Mouse (Mus musculus) G1E (cell line): ENCODE data around the gene Wwox.

ENCODE experiments used
- GATA1 ChIP-seq: IDR thresholded peaks from 2 replicates; pipeline ENCODE4 v1.6.1; 2012; ENCODE audit warnings: borderline replicate concordance, low read length, inconsistent platforms, mixed read lengths
- POLR2AphosphoS5 ChIP-seq: IDR thresholded peaks from 2 replicates; pipeline ENCODE4 v1.6.1; 2012; ENCODE audit warnings: low read depth, low read length, inconsistent platforms; ENCODE audit not compliant: insufficient replicate concordance

DNA sequence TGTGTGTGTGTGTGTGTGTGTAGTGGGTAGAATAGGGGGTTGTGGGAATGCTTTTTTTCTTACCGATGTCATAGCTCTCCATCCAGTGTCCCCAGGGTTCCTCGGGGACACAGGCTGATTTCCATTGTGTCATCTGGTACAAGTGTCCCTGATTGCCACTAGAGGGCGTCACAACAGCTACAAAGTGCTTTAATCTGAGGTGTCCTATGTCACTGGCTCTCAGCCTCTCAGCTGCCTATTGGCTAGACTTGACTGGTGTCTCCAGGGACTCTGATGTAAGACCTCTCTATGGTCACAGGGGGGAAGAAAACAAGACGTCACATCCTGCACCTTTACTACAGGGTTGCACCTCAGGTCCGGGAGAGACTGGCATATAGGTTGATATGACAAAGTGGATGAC is 363.7 kb downstream of the Wwox start:
- no peak for TF ChIP-seq GATA1
- no peak for TF ChIP-seq POLR2AphosphoS5
